ENCODE assay signal across 24 mouse cellular contexts in the genomic region with DNA sequence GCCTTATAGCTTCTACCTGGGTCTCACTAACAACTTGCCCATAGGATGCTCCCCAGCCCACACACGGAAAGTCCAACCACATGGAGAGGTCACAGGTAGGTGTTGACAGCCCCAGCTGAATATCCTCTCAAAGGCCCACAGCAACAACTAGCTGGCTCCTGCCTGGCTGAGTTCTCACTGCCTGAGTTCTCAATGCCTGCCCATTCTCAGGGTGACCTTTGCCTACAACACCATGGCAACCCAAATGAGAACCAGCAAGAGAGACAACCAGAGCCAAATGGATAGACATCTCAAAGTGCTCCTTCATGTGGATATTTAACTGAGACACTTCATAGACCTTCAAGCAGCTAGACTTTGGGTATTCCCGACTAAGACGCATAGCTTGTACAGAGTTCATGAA. TPM values are rescaled to one million over a fixed set of nuclear protein-coding genes. Genes with fewer than 3 reads are reported as not detected.
A peak's percentile ranks its signal among the peaks of the same experiment; 100 is the strongest.
DNase-seq lines count a peak whose midpoint lies in the region; ATAC-seq lines count a peak whose summit lies in the region.
"Had no signal": no experiment of that assay in that cellular context is flagged by ENCODE, and none has a peak within 500 bp of the region (broad histone marks: within the 10 kb centered on the region; RNA-seq: fewer than 3 reads in every experiment).

No protein-coding gene starts in this region.

- no peak overlapping the region for H3K9ac ChIP-seq in kidney, embryonic 14.5 days (ENCODE audit: low read depth, low read length)
- no peak overlapping the region for H3K9ac ChIP-seq in kidney, embryonic 15.5 days
- H3K9ac ChIP-seq: embryonic facial prominence, embryonic 12.5 days; forebrain, embryonic 13.5 days; forebrain, embryonic 15.5 days had no signal

- ATAC-seq in kidney, embryonic 14.5 days (ENCODE audit: low FRiP score, low TSS enrichment) = no peak
- no peak for ATAC-seq in kidney, embryonic 15.5 days (replicated peaks; ENCODE audit: low FRiP score)
- ATAC-seq: activated CD4-positive, CD25-positive, alpha-beta regulatory T cell, adult 4 months; CD4-positive, CD25-positive, alpha-beta regulatory T cell, adult 4 months; forebrain, embryonic 13.5 days; forebrain, embryonic 15.5 days; Patski had no signal

- no peak overlapping the region for H3K4me2 ChIP-seq in kidney, embryonic 14.5 days (replicated peaks; ENCODE audit: low read depth, low read length)
- H3K4me2 ChIP-seq in kidney, embryonic 15.5 days = no peak overlapping the region
- H3K4me2 ChIP-seq: embryonic facial prominence, embryonic 12.5 days; forebrain, embryonic 13.5 days; forebrain, embryonic 15.5 days had no signal

- no peaks in the 10 kb centered on the region for H3K36me3 ChIP-seq in kidney, embryonic 14.5 days (ENCODE audit: control insufficient read depth, insufficient read depth, low read length)
- H3K36me3 ChIP-seq in kidney, embryonic 15.5 days = no peaks in the 10 kb centered on the region
- H3K36me3 ChIP-seq: embryonic facial prominence, embryonic 10.5 days; embryonic facial prominence, embryonic 12.5 days; forebrain, embryonic 15.5 days; G1E had no signal

- H3K9me3 ChIP-seq in kidney, embryonic 14.5 days (ENCODE audit: control insufficient read depth, low read length) = no peaks in the 10 kb centered on the region
- H3K9me3 ChIP-seq in kidney, embryonic 15.5 days (replicated peaks) = 0 out of 2 replicates have a peak, but pooled peaks cover 3% of the 10 kb centered on the region
- H3K9me3 ChIP-seq: embryonic facial prominence, embryonic 12.5 days; forebrain, embryonic 13.5 days; forebrain, embryonic 15.5 days had no signal

- H3K4me3 ChIP-seq in kidney, embryonic 14.5 days (ENCODE audit: low read length) = no peak overlapping the region
- no peak overlapping the region for H3K4me3 ChIP-seq in kidney, embryonic 15.5 days (replicated peaks)
- H3K4me3 ChIP-seq: embryonic facial prominence, embryonic 10.5 days; embryonic facial prominence, embryonic 12.5 days; forebrain, embryonic 13.5 days; forebrain, embryonic 15.5 days had no signal

- peak; percentile 55 for DNase-seq in kidney, adult 11 months
- DNase-seq in kidney, postnatal 4 days = no peak
- peak; percentile 34 to 57 for DNase-seq in kidney, adult 8-10 months
- DNase-seq in kidney, postnatal 36 days = peak; percentile 46 to 50
- DNase-seq: adrenal gland, adult 8-10 months; adrenal gland, postnatal 14 days; adrenal gland, postnatal 36 days; B cell, adult 2 months; cerebellum, adult 11-12 months; cerebellum, adult 2 months; cerebellum, adult 9-10 months; cerebellum, postnatal 10 days; cerebellum, postnatal 25 days had no signal

- H3K27ac ChIP-seq in kidney, embryonic 14.5 days (ENCODE audit: low read depth, low read length) = no peak overlapping the region
- no peak overlapping the region for H3K27ac ChIP-seq in kidney, embryonic 15.5 days
- H3K27ac ChIP-seq: embryonic facial prominence, embryonic 10.5 days; embryonic facial prominence, embryonic 12.5 days; forebrain, embryonic 13.5 days; forebrain, embryonic 15.5 days had no signal

- 88% methylated on average over 3 of the region's 3 CpGs for WGBS in kidney, embryonic 14.5 days
- 92% methylated on average over 3 of the region's 3 CpGs for WGBS in kidney, embryonic 15.5 days

- H3K4me1 ChIP-seq in kidney, embryonic 14.5 days (ENCODE audit: control insufficient read depth, insufficient read depth, low read length) = no peaks in the 10 kb centered on the region
- no peaks in the 10 kb centered on the region; the same call in 1 of the 2 replicates for H3K4me1 ChIP-seq in kidney, embryonic 15.5 days
- H3K4me1 ChIP-seq: embryonic facial prominence, embryonic 10.5 days; embryonic facial prominence, embryonic 12.5 days; forebrain, embryonic 13.5 days; forebrain, embryonic 15.5 days had no signal

- no peaks in the 10 kb centered on the region for H3K27me3 ChIP-seq in kidney, embryonic 14.5 days (ENCODE audit: control insufficient read depth, insufficient read depth, low read length)
- no peaks in the 10 kb centered on the region for H3K27me3 ChIP-seq in kidney, embryonic 15.5 days
- H3K27me3 ChIP-seq: CH12.LX; embryonic facial prominence, embryonic 12.5 days; forebrain, embryonic 13.5 days; forebrain, embryonic 15.5 days; Patski had no signal

RNA-seq across cellular contexts. Expression of gene Gdf10, which starts 55.7 kb away (rescaled TPM):
- polyA plus RNA-seq in kidney, embryonic 14.5 days (2014; fragmentation: Nextera tagmentation; extraction: Ambion mirVana) = 0.79 and 0.88 TPM in 2 replicates
- polyA plus RNA-seq in kidney, embryonic 15.5 days (2015; fragmentation: Nextera tagmentation; extraction: Ambion mirVana) = 2.9 and 5.9 TPM in 2 replicates
- polyA plus RNA-seq: activated CD4-positive, CD25-positive, alpha-beta regulatory T cell, adult 4 months; CD4-positive, CD25-positive, alpha-beta regulatory T cell, adult 4 months; G1E; Patski had no signal

Comparison
In these comparisons a context has a peak if more than half of its experiments do, and no peak if none do; other contexts are left out.
1. DNase-seq: peak in kidney, adult 11 months (single experiment), kidney, adult 8-10 months (2 of 2) and kidney, postnatal 36 days (2 of 2); none in kidney, postnatal 4 days (0 of 2).